Mouse (Mus musculus): ENCODE data around the gene Zfyve26.
A peak's percentile ranks its signal among the peaks of the same experiment; 100 is the strongest.
"Not testable (repeated sequence)": the region's sequence is repeated elsewhere in the genome, so short reads cannot be mapped to it uniquely, and the experiment has no call there.

The Zfyve26 gene

DNA sequence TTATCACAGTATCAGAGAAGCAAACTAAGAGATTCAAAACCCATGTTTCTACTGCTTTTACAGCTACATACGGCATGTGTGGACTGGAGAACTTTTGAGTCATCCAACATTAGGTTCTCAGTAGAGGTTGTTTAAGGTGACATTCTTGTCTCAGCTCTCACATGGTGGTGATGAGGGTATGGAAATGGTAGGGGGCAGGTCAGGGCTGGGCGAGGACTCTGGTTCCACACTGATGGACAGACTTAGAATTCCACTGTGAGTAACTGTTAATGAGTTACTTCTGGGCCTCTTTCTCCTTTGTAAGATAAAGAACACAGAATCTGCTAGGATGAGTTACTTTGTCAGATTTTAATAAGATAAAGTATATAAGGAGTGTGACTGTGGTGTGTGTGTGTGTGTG, 36.0 kb downstream of the Zfyve26 start:
- no peak for DNase-seq (ENCODE audit: low read depth)

DNA sequence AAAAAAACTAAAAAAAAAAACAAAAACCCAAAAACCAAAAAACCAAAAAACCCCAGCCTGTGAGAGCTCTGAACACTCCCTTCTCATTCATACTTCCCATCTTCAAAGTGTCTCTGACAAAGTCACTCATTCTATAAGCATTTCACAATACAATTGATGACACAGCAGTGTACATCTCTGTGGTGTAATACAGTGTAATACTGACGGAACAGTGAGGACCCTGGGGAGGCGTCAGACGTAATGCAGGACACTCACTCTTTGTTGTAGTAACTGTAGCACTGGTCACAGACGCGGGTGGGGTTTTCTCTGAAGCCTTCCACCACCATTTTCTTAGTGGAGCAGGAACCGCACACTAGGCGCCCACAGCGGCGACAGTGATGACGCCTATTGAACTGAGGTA, 41.1 kb downstream of the Zfyve26 start:
- DNase-seq (ENCODE audit: low read depth): peak; percentile 48

DNA sequence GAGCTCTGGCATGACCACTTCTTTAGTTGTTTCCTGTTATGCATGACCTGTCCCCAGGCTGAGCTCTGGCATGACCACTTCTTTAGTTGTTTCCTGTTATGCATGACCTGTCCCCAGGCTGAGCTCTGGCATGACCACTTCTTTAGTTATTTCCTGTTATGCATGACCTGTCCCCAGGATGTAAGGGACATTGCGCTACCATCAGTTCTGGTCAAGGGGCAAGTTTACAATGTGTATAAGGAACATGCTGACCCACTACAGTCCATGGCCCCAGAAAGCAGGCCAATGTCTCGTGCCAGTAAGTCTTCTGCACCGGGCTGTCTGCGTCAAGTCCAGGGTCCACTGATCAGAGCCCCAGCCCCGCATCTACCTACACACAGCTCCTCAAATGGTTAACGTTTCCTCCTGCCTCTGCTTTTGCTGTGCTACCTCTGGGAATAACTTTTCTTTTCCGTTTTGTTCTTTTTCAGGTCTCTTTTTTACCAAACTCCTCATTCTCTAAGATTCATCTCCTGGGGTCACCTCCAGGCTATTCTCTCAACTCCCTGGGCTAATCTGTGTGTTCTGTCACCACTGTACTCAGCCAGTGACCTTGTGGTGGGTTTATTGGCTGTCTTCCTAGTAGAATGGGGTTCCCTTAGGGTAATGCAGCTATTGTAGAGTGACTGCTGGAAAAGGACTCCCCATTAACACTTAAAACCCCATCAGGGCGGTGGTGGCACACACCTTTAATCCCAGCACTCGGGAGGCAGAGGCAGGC, 42.6 kb downstream of the Zfyve26 start:
- DNase-seq (ENCODE audit: low read depth): peak; percentile 50

DNA sequence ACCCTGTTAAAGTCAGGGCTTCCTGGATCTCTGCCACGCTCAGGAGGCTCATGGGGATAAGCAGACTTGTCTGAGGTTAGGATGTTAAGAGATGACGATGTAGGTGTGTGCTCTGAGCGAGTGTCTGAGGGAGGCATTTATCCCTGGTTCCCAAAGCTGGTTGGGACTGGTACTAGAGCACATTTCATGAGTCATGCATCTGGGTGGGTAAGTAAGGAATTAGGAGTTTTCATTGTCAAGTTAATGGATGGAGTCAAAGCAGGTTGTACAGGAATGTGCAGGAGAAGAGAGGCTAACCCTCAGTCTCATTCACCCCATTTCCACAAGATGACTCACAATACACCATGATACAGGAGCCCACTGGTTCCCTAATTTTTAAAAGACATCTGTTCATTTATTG, 48.0 kb downstream of the Zfyve26 start:
- no peak for DNase-seq (ENCODE audit: low read depth)

DNA sequence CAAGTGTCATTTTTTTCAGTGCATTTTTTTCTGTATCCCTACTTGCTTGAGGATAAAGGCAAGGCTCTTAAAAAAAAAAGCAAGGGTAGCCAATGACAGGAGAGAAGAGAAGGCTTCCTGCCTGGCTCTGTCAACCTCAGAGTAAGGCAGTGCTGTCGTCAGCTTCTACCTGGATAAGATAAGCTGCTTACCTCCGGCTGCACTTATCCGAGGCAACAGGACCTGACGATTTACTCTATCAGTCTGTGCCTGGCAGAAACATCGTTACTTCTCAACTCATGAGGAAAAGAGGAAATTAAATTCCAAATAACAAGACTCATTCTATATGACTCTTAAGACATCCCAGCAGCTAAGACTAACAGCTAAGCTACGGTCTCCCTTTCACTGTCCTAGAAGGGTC, 53.2 kb downstream of the Zfyve26 start:
- DNase-seq (ENCODE audit: low read depth): no peak

DNA sequence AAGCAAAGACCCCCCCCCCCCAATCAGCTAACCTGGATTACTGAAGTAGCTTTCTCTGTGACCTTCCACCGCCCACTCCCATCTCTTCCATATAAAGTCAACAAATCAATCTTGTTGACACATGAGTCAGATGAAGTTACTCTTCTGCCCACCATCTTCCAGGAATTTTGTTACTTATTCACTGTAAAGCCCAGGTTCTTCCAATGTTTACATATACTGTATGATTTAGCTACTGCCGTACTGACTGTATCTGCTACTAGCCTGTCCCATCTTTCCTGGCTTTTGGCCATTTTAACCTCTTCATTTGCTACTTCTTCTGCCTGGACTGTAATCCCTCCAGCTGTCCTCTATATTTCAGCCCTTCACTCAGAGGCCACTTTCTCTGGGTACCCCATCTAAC, 54.1 kb downstream of the Zfyve26 start:
- no peak for DNase-seq (ENCODE audit: low read depth)

DNA sequence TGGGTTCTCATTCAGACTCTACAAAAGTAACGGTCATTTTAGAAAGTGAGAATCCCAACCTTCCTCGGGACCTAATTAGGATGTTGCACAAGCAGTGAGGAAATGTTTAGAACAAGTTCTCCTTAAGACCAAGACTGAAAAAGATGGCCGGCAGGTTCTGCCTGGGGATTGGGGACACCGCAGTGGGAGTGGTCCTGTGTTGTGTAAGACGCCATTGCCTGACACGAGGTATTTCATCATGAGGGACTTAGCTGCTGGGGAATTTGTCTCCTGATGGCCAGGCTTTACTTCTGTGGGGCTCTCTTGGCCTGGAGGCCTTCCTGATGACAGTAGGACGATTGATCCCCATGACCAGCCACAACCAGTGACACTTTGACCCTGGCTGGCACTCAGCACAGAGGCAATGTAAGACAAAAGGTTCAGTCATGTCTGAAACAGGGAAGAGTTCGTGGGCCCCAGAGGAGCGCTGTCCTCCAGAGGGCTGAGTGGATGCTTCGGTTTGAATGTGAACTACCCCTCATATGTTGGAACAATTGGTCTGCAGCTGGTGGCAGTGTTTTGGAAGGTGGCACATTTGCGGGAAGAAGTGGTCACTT, 60.5 kb downstream of the Zfyve26 start:
- DNase-seq (ENCODE audit: low read depth): peak; percentile 47

DNA sequence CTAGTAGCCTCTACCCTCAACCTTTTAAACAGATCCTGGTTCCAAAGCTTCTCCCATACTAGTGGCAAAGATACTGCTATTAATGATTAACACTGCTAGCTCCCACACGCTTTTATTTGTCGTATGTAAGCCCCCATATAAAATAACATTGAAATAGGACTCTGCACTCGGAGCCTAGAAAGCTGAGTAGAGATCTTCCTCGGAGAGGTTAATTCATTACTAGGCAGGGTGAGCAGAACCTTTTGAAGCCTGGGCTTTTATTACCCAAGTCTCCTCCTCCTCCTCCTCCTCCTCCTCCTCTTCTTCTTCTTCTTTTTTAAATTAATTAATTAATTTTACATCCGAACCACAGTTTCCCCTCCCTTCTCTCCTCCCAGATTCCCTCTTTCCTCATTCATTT, 78.6 kb downstream of the Zfyve26 start:
- DNase-seq (ENCODE audit: low read depth): no peak

DNA sequence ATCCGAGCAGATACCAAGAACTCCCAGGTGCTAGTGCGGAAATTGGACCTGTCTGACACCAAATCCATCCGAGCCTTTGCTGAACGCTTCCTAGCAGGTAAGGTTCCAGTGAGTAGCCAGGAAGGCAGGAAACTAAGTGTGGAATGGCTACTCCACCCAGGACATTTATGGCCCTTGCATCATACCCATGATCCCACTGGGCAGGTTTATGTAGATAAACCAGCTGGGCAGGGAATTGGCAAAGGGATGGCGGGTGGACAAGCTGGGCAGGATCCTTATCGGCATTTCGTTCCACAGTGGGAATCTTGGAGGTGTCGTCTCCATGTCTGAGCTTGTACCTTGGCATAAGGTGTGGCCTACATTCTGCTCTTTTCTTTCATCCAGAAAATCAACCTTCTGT, 84.7 kb downstream of the Zfyve26 start:
- no peak for DNase-seq (ENCODE audit: low read depth)

DNA sequence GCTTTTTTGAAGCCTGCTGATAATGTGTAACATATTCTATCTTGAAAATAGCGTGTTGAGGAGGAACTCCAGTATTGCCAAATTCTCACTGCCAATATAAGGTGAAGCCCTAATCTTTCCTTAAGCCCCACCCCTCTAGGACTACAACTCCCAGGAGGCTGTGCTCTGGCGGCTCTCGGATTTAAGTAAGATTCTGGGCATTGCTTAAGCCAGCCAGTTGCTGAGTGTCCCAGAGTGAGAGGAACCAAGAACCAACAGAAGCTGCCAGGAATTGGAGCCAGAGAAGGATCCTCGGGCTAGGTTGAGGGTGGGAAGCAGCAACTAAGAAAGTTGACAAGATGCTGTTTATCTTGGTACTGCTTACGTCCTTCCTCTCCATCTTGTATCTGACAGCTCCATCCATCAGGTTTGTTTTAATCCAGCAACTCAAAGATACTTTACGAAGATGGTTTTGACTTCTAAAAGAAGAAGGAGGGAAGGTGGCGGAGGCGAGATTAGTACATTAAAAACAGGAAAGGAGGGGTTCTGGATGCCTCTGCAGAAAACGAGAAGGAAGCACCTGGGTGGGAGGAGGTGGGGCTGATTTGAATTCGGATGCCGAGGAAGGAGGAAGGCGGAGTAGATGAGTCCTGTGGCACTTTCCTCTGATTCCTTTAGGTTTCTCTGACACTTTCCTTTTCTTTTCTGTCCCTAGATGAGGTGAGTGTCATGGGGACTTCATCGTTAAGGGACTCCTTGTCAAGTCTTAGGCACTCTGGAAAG, 87.2 kb downstream of the Zfyve26 start, which contains the start of gene Rdh12:
Rdh12 (plus strand) TSS at position 212 of the 762 bp plus-strand sequence.
- DNase-seq (ENCODE audit: low read depth): peak; percentile 32

DNA sequence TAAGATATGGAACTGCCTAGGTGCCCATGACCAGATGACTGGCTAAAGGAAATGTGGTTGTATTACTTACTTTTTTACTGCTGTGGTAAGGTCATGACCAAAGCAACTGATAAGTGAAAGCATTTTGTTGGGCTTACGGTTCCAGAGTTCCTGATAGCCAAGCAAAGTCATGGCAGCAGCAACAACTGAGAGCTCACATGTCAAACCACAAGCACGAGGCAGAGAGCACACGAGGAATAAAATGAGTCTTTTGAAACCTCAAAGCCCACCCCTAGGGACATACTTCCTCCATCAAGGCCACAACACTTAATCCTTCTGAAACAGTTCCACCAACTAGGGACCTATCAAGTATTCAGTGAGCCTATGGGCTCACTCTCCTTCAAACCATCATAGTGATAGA, 94.2 kb downstream of the Zfyve26 start:
- peak; percentile 58 for DNase-seq (ENCODE audit: low read depth)

DNA sequence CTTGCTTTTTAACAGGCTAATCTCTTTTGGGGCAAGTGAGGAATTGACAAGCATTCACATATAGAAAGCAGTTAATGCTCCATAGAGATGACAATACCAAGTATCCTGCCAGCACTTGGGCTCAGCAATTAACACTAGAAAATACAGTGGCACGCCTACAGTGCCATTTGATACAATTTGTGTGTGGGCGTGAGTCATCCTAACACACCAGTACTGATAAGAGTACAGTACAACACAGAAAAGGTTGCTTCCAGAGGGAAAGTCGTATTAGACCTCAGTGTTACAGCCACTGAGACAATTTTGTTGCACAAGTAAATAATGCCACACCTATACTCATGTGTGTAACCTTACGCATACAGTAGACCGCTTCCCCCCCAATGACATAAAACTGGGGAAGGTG, 99.0 kb downstream of the Zfyve26 start:
- no peak for DNase-seq (ENCODE audit: low read depth)

DNA sequence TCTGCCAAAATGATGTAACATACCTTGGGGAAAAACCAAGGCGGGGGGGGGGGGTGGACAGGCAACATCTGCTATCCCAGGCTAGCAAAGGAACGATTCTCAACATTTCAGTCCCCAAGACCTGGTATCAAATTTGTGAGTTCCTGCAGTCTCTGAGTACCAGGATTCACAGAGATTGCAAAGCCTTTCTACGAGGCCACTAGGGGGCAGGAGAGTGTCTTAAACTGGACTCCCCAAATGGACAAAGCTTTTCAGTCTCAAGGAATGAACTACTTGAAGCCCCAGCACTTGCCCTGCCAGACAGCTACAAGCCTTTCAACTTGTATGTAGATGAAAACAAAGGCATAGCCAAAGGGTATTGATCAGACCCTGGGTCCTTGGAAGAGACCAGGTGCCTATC, 102.7 kb downstream of the Zfyve26 start:
- DNase-seq (ENCODE audit: low read depth): peak; percentile 92

DNA sequence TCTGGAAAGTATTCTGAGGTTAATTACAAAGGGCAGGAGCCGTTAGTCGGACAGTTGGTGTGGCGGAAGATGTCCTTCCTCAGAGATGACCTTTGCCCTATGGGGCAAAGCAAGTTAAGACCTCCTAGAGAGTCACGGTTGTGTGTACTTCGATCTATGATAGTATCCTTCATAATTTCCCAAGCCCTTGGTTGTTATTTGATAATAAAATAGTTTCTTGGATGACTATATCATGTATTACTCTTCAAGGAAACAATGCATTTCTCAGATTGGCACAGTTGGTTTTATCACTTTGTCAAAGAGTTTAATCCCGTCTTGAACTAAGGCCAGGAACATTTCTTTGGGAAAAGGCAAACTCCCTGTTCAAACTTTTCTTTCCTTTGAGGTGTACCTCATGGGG, 103.9 kb downstream of the Zfyve26 start, which contains the start of gene Rdh11:
Rdh11 (minus strand) TSS at position 101 of the 400 bp plus-strand sequence.
- DNase-seq (ENCODE audit: low read depth): no peak

DNA sequence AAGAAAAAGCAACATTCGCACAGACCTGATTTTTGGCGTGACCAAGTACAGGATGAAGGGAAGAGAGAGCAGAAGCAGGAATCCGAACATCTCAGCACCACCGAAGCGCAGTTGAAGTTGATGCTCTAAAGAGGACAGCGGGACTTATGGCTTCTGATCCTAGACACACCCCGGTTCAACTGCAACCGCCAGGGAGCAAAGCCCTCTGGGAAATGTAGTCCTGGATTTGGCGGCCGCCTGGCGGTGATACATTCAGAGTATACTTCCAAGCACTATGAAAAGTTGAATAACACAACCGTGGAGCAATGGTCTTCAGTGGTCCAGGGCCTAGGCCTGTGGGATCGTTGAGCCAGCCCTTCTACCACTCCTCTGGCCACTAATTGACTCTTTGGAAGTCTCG, 104.4 kb downstream of the Zfyve26 start:
- peak; percentile 91 for DNase-seq (ENCODE audit: low read depth)

DNA sequence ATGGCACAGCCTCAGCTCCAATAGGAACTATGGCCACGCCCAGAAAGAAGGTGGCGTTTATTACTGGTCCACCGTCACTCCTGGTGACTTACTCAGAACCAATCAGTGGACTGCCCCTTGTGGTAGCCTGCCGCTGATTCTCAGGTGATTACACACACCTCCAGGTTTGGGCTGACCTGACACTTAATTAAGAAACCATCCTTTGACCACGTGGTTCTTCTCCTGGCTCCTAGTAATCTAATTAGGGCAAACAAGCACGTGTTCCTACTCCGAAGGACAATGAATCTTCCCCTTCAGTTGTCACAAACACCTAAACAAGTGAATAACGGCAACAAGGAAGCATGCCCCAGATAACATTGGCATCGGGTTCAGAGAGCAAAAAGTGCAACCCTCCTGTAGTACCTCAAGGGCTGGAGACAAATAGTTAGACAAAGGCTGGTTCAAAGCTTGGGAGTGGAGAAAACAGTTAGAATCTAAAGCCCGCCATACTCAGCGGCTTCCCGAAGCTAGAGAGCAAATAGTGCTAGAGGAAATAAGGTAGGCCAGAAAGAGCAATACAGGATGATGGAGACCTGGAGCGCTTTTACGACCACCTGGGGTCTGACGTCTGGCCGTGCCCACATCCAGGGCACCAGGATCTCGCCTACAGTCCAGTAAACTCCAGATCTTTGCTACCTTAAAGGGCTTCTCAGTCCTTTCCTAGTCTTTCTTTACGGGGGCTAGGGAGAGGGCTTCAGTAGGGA, 105.0 kb downstream of the Zfyve26 start:
- DNase-seq (ENCODE audit: low read depth): peak; percentile 94

DNA sequence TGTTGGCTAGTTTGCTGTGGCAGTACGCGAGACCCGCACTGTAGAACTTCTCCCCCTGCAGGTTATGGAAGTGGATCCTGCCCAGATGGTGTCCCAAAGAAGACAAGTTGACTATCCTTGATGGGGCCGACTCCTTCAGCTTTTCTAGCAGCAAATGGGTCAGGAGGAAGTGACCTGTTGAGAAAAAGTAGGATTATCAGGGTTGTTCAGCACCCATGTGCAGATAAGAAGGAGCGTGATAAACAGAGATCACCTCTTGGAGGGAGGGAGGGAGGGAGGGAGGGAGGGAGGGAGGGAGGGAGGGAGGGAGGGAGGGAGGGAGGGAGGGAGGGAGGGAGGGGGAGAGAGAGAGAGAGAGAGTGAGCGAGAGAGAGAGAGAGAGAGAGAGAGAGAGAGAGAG, 110.9 kb downstream of the Zfyve26 start:
- DNase-seq (ENCODE audit: low read depth): not testable (repeated sequence)

Measured in 416B (cell line).